Mouse (Mus musculus) olfactory bulb, adult 2 months (tissue): Measurements from ENCODE around the gene Abhd15. TPM values are rescaled to one million over a fixed set of nuclear protein-coding genes. Genes with fewer than 3 reads are reported as not detected.

ENCODE experiments used
- H3K27ac ChIP-seq: fragments of 200-500 bp; 2 replicates; pipeline ENCODE4 v1.5.1; 2012; ENCODE audit warnings: low read depth, low read length; ENCODE audit not compliant: insufficient read depth
- H3K4me1 ChIP-seq: fragments of 200-500 bp; 2 replicates; pipeline ENCODE4 v1.6.1; 2012; ENCODE audit warnings: low read length; ENCODE audit not compliant: control insufficient read depth, insufficient read depth
- H3K4me3 ChIP-seq: fragments of 200-500 bp; 2 replicates; pipeline ENCODE4 v1.5.1; 2012; ENCODE audit warnings: mild to moderate bottlenecking, low read depth, low read length, moderate library complexity; ENCODE audit not compliant: insufficient read depth
- CTCF ChIP-seq: fragments of 200-500 bp; IDR thresholded peaks from 2 replicates; pipeline ENCODE4 v1.5.1; 2012; ENCODE audit warnings: low read depth, mild to moderate bottlenecking, low read length, moderate library complexity; ENCODE audit not compliant: insufficient read depth
- POLR2A ChIP-seq: fragments of 200-500 bp; IDR thresholded peaks from 2 replicates; pipeline ENCODE4 v1.6.1; 2012; ENCODE audit warnings: mild to moderate bottlenecking, low read depth, low read length, moderate library complexity; ENCODE audit not compliant: insufficient read depth
- WGBS: fragments of 180-500 bp; shearing (Covaris S2); methylation state at CpG from one replicate; pipeline ENCODE4 v1.1.7; 2018; 5-methylcytosine and 5-hydroxymethylcytosine counted together
- polyA plus RNA-seq: library from polyadenylated mRNA; stranded (reverse); fragments of >200 nt; gene quantifications from 2 replicates; pipeline ENCODE4 v1.2.4, GENCODE M21; 2012; ENCODE audit warnings: low replicate concordance; ENCODE audit not compliant: missing spikeins, insufficient read depth, insufficient read length

Abhd15 gene
- polyA plus RNA-seq, 1 experiment, result not detected

DNA sequence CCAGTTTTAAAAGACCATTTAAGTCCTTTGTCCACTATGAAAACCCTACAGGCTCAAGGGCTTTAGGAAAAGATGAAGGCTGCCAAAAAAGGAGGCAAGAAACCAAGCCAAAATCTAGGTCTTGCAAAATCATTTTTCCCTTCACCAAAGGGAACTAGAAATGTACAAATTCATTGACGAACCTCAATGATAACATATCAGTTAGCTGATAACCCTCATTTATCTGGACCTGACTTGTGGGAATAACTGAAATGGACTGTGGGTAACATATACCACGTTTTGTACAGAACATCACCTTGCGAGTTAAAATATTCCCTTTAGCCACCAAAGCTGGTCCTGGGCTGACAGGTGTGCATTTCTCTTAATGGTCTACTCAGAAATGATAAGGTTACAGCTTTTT is 14.7 kb downstream of the Abhd15 start:
- WGBS, result 95% methylated on average over 3 of the region's 3 CpGs
- Histone ChIP-seq H3K4me1 (no peaks in the 10 kb centered on the region), H3K4me3 (no peak overlapping the region), H3K27ac (no peak overlapping the region)
- no peak for TF ChIP-seq POLR2A
- no peak for TF ChIP-seq CTCF

DNA sequence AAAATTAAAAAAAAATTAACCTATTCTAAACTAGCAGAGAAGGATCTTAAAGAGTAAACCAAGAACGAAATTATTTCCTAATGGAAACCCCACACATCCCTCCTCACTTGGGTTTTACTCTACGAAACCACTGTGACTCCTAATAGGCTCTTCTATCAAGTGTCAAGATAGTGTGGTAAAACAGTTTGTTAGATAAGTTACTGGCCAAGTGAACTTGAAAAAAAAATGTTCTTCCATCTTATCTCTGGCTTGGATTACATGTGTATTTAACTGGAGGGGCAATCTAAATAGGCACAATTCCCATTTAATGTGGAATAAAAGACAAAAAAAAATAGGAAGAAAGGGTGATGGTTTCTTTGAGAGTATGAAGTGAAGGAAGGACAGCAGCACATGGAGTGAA is 15.9 kb downstream of the Abhd15 start:
- Histone ChIP-seq H3K27ac (no peak overlapping the region), H3K4me3 (no peak overlapping the region), H3K4me1 (no peaks in the 10 kb centered on the region)
- no peak for TF ChIP-seq POLR2A
- no peak for TF ChIP-seq CTCF
- 92% methylated on average over 2 of the region's 2 CpGs for WGBS

DNA sequence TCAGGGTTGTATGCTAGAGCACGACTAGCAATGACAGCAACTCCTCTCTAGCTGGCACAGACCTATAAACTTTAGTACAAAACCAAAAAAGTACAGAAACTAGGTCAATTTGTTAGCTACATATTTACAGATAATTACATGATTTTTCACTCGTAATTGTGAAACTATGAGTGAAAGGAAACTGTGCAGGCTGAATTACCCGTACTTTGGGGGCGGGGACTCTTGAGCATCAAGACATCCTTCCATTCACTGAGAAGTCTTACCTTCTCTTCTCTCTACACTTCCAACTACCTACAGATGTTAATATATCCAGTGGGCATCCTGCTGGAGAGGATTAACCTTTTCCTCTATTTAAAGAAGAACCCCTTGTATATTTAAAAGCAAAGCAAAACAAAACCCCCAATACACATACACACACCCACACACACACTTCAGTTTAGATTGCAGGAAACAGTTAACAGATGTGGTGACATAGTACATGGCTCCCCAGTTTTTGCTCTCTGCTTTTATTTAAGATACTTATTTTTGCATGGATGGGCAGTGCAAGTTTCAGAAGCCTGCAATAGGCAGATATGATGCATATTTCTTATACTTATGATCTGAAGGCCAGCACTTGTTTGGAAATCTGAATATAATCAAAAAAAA is 17.4 kb downstream of the Abhd15 start:
- TF ChIP-seq POLR2A (no peak), CTCF (no peak)
- Histone ChIP-seq H3K4me3 (no peak overlapping the region), H3K27ac (no peak overlapping the region), H3K4me1 (no peaks in the 10 kb centered on the region)
- 72% methylated on average over 4 of the region's 4 CpGs for WGBS

DNA sequence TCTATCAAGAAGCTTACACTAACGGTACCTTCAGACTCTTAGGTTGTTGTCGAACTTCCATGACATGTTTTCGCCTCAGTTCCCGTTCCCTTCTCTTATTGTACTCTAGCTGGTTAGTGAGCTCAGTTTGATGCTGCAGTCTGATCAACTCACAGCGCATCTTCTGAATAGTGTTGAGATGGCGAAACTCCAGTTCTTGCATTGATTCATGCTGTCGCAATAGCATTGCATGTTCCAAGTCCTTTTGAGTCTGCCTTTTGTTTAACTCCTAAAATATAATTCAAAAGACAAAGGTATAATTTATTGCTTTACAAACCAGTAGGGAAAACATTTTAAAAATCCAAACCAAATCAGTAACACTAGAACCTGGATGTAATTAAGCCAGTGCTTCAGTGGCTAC is 30.3 kb downstream of the Abhd15 start:
- Histone ChIP-seq H3K4me3 (no peak overlapping the region), H3K27ac (no peak overlapping the region), H3K4me1 (no peaks in the 10 kb centered on the region)
- TF ChIP-seq CTCF, result no peak
- 79% methylated on average over 7 of the region's 7 CpGs for WGBS

DNA sequence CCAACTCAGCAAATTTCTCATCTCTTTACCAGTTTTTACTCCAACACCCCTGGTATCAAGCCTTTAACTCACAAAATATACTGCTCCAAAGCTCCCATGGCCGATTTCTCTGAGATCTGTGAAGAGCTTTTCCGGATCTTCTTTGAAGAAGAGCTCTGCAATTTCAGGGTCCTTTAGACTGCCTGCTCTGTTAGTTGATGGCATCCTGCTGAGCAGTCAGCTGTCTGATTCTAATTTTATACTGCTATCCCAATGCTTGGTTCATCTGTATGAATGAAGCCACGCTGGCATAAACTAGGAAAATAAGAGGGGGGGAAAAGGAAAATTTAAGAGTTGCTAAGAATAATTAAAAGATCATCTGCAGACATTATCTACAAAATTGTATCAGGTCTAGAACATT is 70.3 kb downstream of the Abhd15 start:
- no peak overlapping the region for H3K27ac ChIP-seq
- no peaks in the 10 kb centered on the region for H3K4me1 ChIP-seq

More for the DNA sequence above, 70.3 kb downstream of the Abhd15 start:
- WGBS, result 38% methylated on average over 3 of the region's 3 CpGs
- no peak overlapping the region for H3K4me3 ChIP-seq
- TF ChIP-seq CTCF, result no peak
- no peak for TF ChIP-seq POLR2A

Other genes with a start within 250 kb of the Abhd15 start
- gene Coro6, start 52.7 kb upstream of the Abhd15 start, polyA plus RNA-seq, result not detected in 2 replicates
- gene Ankrd13b, start 25.4 kb upstream of the Abhd15 start, polyA plus RNA-seq, result not detected in 2 replicates
- gene Git1, start 21.6 kb upstream of the Abhd15 start, polyA plus RNA-seq, result not detected in 2 replicates
- not detected in 2 replicates for gene Trp53i13, start 859 bp downstream of the Abhd15 start, polyA plus RNA-seq
- not detected in 2 replicates for gene Gm10392, start 4.1 kb downstream of the Abhd15 start, polyA plus RNA-seq
- 34.1 and 50.5 TPM in 2 replicates for gene Taok1, start 92.7 kb downstream of the Abhd15 start, polyA plus RNA-seq
- 249 TPM in 1 of 2 replicates, not detected in the other for gene Nufip2, start 171.0 kb downstream of the Abhd15 start, polyA plus RNA-seq
- not detected in 2 replicates for gene Cryba1, start 210.2 kb downstream of the Abhd15 start, polyA plus RNA-seq
- gene Myo18a, start 248.1 kb downstream of the Abhd15 start, polyA plus RNA-seq, result 284 TPM in 1 of 2 replicates, not detected in the other